Mouse (Mus musculus) olfactory bulb, adult 2 months (tissue): ENCODE data around the gene Dpp4.

Experiments used
- CTCF ChIP-seq: fragments of 200-500 bp; IDR thresholded peaks from 2 replicates; pipeline ENCODE4 v1.5.1; 2012; ENCODE audit warnings: low read depth, mild to moderate bottlenecking, low read length, moderate library complexity; ENCODE audit not compliant: insufficient read depth
- POLR2A ChIP-seq: fragments of 200-500 bp; IDR thresholded peaks from 2 replicates; pipeline ENCODE4 v1.6.1; 2012; ENCODE audit warnings: mild to moderate bottlenecking, low read depth, low read length, moderate library complexity; ENCODE audit not compliant: insufficient read depth

GRCm38 (mm10) chr2:62440802-62441544 is 28.9 kb upstream of the Dpp4 start:
- TF ChIP-seq POLR2A (no peak), CTCF (no peak)
